Mouse (Mus musculus) embryo, embryonic 11 days (tissue): ENCODE results near the gene Mtif2.
A peak's percentile ranks its signal among the peaks of the same experiment; 100 is the strongest.
"Not testable (repeated sequence)": the region's sequence is repeated elsewhere in the genome, so short reads cannot be mapped to it uniquely, and the experiment has no call there.

Experiments used
- DNase-seq: peaks from one replicate; pipeline ENCODE4 v3.0.0-alpha.2; 2015

Gene Mtif2

DNA sequence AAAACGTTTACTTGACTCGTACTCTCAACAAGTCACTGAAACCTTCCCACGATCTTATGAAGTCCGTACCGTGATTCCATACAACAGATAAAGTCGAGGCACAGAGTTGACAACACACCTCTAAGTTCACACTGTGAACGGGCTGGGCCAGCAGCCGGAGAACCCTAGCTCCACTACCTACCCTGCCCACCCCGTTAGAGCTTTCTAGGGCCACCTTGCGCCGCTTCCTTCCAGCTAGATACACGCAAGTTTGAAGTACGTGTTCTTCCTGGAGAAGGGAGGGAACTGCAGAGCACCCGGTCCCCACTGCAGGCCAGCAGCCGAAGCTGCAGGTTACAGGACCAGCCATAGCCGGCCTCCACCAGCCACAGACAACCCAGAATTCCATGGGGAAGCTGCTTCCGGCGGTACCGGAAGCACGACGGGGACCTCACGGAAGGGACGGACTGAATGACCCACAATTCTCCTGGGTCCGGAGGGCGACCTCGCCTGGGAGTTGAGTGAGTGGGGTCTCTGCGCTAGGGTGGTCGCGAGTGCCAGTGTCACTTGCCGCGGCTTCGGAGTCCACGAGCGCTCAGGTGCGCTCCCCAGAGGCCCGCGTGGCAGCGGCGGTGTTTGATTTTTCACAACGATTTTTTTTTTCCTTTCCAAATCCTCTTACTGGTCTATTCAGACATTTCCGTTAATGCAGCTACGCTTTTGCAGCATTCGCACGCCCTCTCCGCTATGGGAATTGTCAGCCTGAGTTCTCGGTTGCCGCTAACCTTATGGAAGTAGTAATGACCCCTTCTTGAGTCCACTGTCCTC is at the start of gene Mtif2:
TSS of gene Mtif2 (plus strand) at position 421 of the 807 bp plus-strand sequence.
- peak; percentile 92 for DNase-seq

DNA sequence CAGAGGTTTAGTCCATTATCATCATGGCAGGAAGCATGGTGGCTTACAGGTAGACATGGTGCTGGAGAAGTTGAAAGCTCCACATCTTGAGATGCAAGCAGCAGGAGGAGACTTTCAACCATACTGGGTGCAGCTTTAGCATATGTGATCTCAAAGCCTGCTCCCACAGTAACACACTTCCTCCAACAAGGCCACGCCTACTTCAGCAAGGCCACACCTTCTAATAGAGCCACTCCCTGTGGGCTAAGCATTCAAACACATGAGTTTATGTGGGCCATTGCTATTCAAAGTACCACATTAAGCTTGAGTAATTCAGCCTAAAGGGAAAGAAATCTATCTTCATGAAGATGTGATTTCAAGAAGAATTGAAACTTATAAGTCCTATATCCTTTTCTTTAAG is 33.1 kb upstream of the Mtif2 start:
- no peak for DNase-seq

DNA sequence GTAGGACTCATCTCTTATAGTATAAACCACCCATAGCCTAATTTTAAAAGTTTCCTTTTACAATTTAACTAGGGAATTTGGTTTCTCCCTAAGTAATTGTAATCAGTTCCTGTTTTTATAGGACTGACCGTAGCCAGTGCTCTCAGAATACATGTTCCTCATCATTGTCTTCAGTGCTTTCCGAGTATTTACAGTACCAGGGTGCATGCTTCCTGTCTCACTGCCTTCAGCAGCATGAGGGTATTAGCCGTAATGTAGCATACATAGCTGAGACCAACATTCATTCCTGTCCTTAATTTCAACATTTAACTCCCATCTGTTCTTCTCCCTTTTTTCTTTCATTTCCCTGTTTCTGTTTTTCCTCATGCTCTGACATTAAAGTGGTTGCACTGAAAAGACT is 29.2 kb upstream of the Mtif2 start:
- DNase-seq, result no peak

DNA sequence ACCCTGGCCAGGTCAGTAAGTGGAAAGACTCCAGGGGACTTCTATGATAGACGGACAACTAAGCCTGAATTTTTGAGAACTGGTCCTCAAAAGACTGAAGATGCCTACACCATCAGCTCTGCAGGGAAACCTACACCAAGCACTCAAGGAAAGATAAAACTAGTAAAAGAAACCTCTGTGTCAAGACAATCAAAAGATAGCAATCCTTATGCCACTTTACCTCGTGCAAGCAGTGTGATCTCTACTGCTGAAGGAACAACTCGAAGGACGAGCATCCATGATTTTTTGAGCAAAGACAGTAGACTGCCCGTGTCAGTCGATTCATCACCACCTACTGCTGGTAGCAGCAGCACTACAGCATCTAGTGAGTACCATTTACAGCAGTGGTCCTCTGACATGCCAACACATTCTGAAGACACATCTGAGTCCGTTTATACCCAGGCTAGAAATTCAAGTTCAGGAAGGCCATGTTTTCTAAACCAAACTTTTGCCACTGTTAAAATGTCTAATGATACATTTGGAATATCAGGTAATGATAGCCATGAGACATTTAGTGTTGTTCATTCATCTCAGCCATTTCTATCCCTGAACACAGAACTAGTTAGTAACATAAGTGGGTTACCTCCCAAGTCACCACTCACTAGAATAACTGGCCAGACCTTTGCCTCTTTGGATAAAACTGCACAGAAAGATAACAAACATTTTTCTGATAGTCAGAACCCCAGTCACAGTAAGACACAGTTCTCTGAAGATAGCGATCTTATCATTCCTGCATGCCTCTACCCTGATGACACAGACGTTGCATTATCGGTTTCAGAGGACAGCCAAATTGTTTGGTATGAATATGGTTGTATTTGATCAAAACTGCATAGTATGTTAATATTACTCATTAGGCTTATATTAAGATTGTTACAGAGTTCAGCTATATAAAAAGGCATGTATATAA is 22.0 kb upstream of the Mtif2 start:
- DNase-seq, result no peak

DNA sequence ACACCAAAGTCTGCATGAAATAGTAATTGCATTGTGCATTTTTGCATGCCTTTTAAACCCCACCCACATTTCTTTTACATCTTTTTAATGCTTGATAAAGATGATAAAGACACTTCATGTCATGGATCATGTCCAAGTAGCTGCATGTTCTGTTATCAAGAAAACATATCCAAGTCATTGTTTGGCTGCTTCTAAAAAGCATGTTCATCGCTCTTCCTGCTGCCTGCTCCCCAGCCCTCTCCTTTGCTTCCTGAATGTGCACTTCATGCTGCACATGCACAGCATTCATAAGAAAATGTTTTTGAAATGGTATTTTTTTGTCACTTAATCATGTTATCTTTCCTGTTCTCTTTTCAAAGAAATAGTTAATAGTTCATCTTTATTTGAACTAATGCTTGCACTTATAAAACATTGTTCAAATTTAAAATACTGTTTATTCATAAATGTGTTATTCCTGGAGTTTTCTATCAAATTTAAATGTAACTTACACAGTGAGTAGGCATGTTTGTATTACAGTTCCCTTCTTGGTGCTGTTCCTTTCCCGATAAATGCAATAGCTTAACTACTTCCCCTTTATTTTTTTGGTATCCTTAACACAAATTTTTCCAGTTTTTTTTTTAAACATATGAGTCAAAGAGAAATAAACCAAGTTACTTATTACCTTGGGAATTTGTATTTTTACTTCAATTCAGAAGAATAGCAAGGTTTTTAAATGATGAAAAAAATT is 21.1 kb upstream of the Mtif2 start:
- DNase-seq, result no peak

DNA sequence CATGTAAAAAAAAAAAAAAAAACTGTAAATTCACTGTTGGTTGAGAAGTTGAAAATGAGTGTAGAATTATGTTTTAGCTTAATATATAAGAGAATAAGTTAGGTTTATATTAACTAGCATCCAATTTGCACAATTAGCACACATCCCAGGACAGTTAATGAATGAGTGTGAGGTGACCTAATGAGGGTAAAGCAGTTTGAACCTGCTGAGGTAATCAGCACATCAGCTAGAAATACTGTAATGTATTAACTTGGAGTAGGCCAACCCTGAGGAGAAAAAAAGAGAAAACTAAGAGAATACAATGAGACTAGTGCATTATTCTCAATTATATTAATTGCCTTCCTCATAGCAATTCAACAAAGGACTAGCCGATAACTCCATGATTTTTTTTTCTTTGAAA is 16.8 kb upstream of the Mtif2 start:
- no peak for DNase-seq

DNA sequence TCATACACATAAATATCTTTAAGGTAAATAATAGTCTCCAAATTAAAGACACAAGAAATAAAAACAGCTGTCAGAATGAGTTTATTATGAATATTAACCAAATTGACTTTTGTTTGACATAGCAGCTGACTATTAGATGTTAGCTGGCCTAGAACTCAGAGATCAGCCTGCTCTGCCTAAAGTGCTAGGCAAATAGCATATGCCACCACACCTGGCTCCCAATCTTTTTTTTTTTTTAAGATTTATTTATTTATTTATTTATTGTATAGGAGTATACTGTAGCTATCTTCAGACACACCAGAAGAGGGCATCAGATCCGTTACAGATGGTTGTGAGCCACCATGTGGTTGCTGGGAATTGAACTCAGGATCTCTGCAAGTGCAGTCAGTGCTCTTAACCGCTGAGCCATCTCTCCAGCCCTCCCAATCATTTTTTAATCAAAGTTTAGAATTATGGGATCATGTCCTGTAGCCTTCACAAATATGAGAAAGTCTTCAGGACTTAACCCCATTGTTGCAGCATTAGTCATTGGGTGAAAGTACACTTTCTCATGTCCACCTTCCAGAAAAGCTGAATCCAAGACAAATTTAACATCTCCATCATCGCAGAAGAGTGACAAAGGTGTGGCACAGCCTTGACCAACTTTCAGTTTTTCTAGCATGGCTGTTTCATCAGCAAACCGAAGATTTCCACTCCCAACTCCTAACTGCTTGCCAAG is 13.2 kb upstream of the Mtif2 start:
- no peak for DNase-seq

DNA sequence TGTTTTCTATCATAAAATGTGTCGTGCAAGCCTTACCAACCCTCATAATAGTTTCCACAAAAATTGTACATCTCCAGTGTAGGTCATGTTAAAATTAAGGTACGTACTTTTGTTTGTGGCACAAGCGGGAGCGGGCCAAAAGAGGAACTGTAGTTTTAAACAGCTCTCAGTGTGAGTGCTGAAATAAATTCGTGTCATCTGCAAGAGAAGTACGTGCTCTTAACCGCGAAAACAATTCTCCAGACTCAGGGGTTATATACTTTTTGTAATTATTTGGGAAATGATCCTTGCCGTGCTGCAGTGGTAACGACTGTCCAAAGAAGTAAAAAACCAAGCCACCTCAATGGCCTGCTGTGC is 11.9 kb upstream of the Mtif2 start:
- DNase-seq, result no peak

DNA sequence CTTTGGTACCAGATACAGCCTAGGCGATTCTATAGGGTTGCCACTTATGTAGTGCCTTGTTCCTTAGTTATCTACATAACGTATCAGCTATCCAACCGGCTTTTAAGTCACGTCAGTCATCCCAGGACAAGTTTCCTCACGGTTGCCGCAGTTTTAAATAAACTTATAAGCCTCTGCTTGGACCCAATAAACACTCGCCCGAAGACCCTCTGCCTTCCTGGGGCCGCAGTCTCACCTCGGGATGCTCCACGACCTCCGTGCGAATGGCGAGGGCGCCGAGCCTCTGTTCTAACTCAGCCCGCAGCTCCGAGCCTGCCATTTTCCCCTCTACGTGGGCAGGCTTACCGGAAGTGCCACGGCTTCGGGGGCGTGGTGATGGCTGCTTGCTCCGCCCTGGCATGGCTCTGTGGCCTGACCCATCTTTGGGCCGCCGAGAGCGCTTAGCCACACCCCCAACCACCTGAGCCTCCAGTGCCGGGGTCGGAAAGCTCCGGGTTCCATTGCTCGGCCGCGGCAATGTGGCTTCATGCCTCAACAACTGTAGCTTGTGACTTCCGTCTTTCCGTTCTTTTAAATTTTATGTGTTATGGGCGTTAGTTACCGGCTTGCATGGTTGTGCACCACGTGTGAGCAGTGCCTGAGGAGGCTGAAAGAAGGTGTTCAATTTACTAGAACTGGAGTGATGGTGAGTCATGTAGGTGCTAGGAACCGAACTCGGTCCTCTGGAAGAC is 11.4 kb upstream of the Mtif2 start, which contains the start of gene Prorsd1:
TSS of gene Prorsd1 (minus strand) at position 352 of the 731 bp plus-strand sequence.
- peak; percentile 95 for DNase-seq

DNA sequence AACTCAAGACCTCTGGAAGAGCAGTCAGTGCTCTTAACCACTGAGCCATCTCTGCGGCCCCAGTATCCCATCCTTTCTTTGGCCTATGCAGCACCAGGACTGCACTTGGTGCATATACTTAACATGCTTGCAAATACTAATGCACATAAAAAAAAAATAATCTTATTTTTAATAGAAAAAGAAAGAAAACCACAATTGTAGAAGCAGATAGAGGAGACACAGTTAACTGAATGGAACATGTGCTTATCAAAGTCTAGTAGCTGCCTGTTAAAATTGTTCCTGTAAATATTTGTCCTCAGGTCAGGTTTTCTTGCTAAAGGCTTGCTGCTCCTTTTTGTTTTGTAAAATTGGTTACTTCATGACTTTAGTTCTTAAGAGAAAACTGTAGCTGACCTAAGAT is 12.0 kb downstream of the Mtif2 start:
- no peak for DNase-seq

DNA sequence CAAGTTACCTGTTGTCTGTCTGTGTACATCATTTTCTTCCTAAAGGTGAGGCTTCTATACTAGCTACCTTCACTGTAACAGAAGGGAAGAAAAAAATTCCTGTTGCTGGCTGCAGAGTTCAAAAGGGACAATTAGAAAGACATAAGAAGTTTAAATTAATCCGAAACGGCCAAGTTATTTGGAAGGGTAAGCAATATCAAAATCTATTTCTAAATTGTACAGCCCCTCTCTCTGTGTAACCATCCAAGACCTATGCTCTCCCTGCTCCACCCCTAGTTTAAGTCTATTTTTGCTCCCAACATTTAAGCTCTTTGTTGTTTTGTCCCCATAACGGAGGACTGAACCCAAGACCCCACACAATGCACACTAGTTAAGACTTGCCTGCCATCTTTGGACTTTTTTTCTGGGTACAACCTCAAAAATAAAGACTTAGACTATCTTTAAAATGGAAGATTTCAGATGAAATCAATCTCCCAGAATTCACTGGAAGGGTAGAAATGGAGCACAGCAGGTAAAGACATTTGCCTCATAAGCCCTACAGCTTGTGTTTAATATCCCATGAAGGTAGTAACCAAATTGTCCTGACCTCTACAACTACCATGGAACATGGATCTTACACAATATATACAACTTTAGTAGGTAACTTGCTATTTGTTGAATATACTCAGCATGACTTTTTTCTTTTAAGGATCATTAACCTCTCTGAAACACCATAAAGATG is 18.2 kb downstream of the Mtif2 start:
- DNase-seq, result no peak

DNA sequence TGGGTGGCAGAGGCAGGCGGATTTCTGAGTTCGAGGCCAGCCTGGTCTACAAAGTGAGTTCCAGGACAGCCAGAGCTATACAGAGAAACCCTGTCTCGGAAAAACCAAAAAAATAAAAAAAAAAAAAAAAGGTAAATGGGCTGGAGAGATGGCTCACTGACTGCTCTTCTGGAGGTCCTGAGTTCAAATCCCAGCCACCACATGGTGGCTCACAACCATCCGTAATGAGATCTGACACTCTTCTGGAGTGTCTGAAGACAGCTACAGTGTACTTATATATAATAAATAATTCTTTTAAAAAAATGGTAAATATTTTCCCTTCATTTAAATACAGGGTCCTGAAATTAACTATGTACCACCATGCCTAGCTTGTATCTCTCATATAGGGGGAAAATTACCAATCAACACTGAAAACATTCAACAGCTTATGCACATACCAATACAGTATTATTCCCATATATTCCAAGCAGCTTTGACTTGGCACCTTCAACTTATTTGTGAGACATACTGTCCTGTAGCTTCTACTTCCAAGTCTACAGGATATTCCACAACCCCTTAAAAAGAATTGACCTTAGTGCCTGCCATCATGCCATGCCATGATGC is 19.0 kb downstream of the Mtif2 start:
- not testable (repeated sequence) for DNase-seq

DNA sequence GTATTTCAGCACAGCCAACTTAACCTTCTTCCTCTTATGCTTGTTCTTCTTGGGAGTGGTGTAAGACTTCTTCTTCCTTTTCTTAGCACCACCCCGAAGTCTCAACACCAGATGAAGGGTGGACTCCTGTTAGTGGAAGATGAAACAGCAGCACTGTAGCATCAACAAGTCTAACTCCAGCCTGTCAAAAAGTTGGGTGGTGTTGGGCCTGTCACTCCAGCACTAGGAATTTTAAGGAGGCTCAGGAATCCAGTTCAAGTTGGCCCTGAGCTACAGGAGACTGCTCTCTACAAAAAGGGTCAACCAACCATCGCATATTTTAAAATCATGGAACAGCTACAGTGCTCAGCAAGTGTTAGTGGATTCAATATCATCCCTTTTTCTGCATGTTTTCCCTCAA is 20.1 kb downstream of the Mtif2 start:
- not testable (repeated sequence) for DNase-seq

DNA sequence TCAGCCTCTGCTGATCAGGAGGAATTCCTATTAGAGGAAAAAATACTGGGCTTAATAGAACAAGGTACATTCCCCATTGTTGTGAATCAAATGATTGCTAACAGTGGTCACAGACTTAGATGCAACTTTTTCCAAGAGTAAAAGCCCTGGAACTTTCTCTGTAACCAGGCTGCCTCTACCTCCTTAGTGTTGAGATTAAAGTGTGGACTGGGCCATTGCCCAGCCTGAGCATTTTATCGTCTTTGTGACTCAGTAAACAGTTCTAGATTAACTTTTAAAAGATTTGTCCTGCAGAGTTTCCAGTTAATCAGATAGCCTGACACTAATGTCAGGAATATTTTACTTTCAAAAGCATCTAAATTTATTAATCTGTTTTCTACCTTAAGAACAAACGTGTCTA is 20.6 kb downstream of the Mtif2 start:
- no peak for DNase-seq

DNA sequence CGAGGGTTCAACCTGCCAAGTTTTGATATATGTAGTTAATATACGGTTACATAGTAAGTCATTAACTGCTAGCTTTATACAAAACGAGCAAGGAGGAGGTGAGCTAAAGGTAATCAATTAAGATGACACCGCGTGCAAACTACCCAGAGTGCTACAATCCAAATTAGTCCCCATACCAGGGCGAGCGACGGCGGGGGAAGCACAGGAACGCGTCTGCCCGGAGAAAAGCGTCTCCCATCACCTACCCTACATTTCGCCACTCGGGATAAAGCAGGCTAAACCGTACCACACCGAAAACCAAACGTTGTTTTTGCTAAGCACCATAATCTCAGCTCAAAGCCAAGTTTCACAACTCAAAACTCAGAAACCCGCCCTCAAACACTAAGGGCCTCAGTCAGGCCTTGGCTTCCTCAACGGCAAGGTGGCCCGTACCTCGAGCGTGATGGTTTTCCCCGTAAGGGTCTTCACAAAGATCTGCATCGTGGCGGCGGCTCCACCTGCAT is 21.1 kb downstream of the Mtif2 start:
- DNase-seq, result no peak

DNA sequence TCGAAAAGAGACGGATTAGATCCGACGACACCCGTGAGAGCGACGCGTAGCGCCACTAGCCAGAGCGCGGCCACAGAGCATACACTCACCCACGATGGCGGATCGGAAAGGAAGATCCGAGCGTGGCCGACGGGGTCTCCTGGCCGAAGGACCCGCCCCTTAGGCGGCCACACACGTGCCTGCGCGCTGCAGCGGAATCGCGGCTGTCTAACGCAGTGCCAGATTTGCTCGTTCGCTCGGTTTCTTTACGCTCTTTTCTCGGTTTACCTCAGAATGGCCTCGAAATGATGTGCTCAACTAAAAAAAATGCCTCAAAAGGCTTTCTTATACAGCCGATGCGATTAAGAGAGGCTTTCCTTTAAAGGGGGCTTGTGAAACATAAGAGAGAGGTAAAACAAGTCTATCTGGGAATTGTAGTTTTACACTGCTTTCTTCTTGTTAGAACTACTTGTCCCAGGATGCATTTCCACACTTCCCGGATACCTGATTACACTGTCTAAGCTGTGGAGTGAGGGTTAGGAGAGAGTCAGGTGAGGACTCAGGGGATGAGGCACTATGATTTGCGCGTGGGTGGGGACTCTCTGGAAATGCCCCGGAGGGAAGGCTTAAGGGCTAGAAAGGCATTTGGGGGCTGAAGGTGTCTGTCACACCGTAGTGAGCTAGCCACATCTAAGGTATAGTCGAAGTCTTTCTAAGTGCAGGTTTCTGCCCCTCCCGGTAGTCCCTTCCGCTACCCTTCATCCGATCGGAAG is 21.7 kb downstream of the Mtif2 start, which contains the start of the genes Clhc1 and Rps27a:
TSS of gene Clhc1 (plus strand) at position 199 of the 752 bp plus-strand sequence.
TSS of gene Rps27a (minus strand) at position 358 of the 752 bp plus-strand sequence.
- peak; percentile 93 for DNase-seq

DNA sequence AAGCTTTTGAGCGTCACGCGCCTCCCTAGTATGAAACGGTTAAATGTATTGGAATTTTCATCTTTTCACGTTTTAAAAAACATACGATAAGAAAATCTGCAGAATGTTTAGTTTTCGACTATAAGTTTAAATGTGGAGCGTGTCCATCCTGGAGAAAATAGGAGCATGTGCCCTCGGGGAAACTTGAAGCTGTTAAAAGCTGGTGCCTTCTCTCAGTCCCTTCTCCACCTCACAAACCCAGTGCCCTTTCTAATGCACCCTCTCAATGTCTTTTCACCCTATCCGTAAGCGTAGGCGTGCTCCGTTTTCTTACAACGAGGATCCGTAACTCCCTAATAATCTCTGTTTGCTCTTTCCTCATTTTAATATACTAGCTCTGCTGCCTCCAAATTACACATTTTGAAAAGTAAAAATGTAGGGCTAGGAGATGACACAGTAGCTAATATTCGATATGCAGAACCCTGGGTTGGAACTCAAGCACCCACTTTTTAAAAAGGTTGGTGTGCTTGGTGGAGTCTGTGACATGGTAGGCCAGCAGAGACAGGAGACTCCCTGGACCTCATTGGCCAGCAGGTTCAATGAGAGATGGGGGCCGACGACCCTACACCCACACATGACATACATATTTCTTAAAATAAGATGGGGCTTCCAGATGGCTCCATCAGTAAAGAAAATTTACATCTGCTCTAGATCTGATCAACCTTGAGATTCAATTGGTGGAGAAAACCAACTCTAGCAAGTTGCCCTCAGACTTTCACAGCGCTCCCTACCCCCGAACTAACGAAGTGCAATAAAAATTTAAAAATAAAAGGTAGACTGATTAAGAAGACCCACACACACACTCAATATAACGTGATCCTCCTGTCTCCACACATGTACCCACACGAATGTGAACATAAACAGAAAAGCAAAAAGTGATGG is 22.6 kb downstream of the Mtif2 start:
- no peak for DNase-seq

DNA sequence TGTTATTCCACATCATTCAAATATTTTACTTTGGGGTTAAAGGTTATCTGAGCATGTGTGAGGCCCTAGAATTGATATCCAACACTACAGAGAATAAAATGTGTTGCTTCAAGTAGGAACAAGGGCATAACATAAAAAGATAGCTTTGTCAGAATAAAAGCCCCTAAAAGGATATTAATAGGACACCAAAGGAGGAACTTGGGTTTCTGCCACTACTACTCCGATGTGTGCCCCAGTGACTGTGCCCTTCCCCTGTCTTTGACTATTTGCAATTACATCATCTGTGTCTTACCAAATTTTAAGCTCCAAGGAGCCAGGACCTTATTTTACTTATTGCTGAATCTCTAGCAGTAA is 23.2 kb downstream of the Mtif2 start:
- no peak for DNase-seq
